Mouse (Mus musculus) heart, postnatal 0 days (tissue): ENCODE results near the gene Pagr1b. TPM values are rescaled to one million over a fixed set of nuclear protein-coding genes. Genes with fewer than 3 reads are reported as not detected.

Experiments used
- ATAC-seq: fragments of 200-750 bp; cut with Nextera tagmentation; 2 replicates; pipeline ENCODE4 v1.8.0; 2017; ENCODE audit warnings: low read depth, moderate number of reproducible peaks, moderate library complexity; ENCODE audit not compliant: insufficient read depth
- DNase-seq: peaks from one replicate; pipeline ENCODE4 v3.0.0-alpha.2; 2016; ENCODE audit warnings: low spot score
- H3K27ac ChIP-seq: fragments of 300-500 bp; sonication (generic); 2 replicates; pipeline ENCODE4 v1.5.1; 2014; ENCODE audit warnings: low read depth, mild to moderate bottlenecking
- H3K27me3 ChIP-seq: fragments of 300-500 bp; sonication (generic); 2 replicates; pipeline ENCODE4 v1.6.1; 2014; ENCODE audit warnings: low read length, mixed read lengths; ENCODE audit not compliant: control insufficient read depth, insufficient read depth
- H3K36me3 ChIP-seq: fragments of 300-500 bp; sonication (generic); replicated peaks from 2 replicates; pipeline ENCODE4 v1.6.1; 2014; ENCODE audit warnings: low read length, mixed read lengths; ENCODE audit not compliant: control insufficient read depth, insufficient read depth
- H3K4me1 ChIP-seq: fragments of 300-500 bp; sonication (generic); 2 replicates; pipeline ENCODE4 v1.6.1; 2014; ENCODE audit warnings: antibody characterized with exemption; ENCODE audit not compliant: control insufficient read depth, insufficient read depth
- H3K4me2 ChIP-seq: fragments of 300-500 bp; sonication (generic); 2 replicates; pipeline ENCODE4 v1.6.1; 2014; ENCODE audit warnings: low read depth, mild to moderate bottlenecking, low read length, moderate library complexity
- H3K4me3 ChIP-seq: fragments of 300-500 bp; sonication (generic); 2 replicates; pipeline ENCODE4 v1.5.1; 2014; ENCODE audit warnings: low read depth, low read length
- H3K9ac ChIP-seq: fragments of 300-500 bp; sonication (generic); replicated peaks from 2 replicates; pipeline ENCODE4 v1.6.1; 2014; ENCODE audit warnings: low read depth, low read length, mixed read lengths
- H3K9me3 ChIP-seq: fragments of 300-500 bp; sonication (generic); replicated peaks from 2 replicates; pipeline ENCODE4 v1.6.1; 2016; ENCODE audit warnings: low read length; ENCODE audit not compliant: control insufficient read depth
- CTCF ChIP-seq: IDR thresholded peaks from 2 replicates; pipeline ENCODE4 v1.5.1; 2016; ENCODE audit warnings: antibody characterized with exemption, control low read depth, low read depth
- EP300 ChIP-seq: IDR thresholded peaks from 2 replicates; pipeline ENCODE4 v1.6.1; 2016; ENCODE audit warnings: antibody characterized with exemption, low read depth
- WGBS: fragments of 180-500 bp; shearing (Covaris S2); extraction: QIAGEN DNeasy Blood & Tissue Kit; methylation state at CpG from one replicate; pipeline ENCODE4 v1.1.7; 2014; 5-methylcytosine and 5-hydroxymethylcytosine counted together
- polyA plus RNA-seq: library from polyadenylated mRNA; unstranded; fragments of >200 nt; fragmentation: Nextera tagmentation; extraction: Ambion mirVana; gene quantifications from 2 replicates; pipeline ENCODE4 v1.2.1, GENCODE M21; 2015
- total RNA-seq: library from RNA; depleted of rRNA; stranded (reverse); fragments of >200 nt; gene quantifications from 2 replicates; pipeline ENCODE4 v1.2.3, GENCODE M21; 2014; ENCODE audit warnings: low replicate concordance

The Pagr1b gene
- total and polyA plus RNA-seq, 2 experiments from 2014 or later = not detected

- H3K9me3 ChIP-seq = no peaks in the 10 kb centered on the region
- no peak overlapping the region for H3K27ac ChIP-seq
- DNase-seq (peak; percentile 16), ATAC-seq (no peak)
- H3K9ac ChIP-seq = no peak overlapping the region
- WGBS = 30% methylated on average over 19 of the region's 19 CpGs
- H3K27me3 ChIP-seq = peaks cover 13% of the 10 kb centered on the region
- H3K4me3 ChIP-seq = no peak overlapping the region
- no peaks in the 10 kb centered on the region for H3K36me3 ChIP-seq
- TF ChIP-seq CTCF = peak; percentile 60
- TF ChIP-seq EP300 = no peak
- H3K4me2 ChIP-seq = no peak overlapping the region
- no peaks in the 10 kb centered on the region for H3K4me1 ChIP-seq
These were observed 52.6 kb downstream of the Pagr1b start for GRCm38 (mm10) chr7:126963548-126964286.

DNA sequence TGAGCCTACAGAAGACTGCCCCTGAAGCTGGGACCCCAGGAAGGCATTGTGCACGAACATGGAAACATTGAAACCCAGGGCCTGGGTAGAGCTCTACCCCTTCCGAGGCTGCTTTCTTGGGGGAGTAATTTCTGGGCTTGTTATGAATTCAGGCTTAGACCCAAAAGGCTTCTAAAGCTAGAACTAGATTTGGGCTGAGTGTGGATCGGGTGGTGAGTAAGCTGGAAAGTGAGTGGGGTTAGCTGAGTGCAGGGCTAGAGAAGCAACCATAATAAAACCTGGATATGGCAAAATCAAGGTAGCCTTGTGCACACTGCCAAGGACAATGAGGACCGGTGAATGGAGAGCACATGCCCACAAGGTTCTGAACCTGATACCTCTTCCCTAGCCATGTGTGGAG lies 54.3 kb downstream of the Pagr1b start:
- H3K36me3 ChIP-seq = no peaks in the 10 kb centered on the region
- H3K4me2 ChIP-seq = no peak overlapping the region
- 74% methylated on average over 4 of the region's 4 CpGs for WGBS
- H3K27me3 ChIP-seq = peaks cover 13% of the 10 kb centered on the region
- H3K4me3 ChIP-seq = no peak overlapping the region
- DNase-seq (no peak), ATAC-seq (no peak)
- no peaks in the 10 kb centered on the region for H3K9me3 ChIP-seq
- TF ChIP-seq EP300 = no peak
- TF ChIP-seq CTCF = no peak
- no peaks in the 10 kb centered on the region for H3K4me1 ChIP-seq
- H3K27ac ChIP-seq = no peak overlapping the region
- H3K9ac ChIP-seq = no peak overlapping the region

DNA sequence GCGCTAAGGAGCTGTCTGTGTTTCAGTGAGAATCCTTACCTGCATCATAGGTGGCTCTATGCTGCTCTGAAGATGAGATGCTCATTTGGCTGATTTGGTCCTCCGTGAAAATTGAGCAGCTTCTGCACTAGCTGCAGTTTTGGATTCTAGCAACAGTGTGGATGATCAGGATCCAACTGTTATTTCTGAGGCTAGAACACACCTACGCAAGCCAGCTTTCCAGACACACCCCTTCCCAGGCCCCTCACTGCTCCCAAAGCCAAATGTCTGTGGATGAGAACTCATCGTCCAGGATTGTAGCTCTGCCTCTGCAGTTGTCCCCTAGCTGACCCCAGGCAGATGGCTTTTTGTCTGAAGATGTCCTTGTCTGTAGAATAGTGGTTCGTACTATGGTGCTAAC lies 55.2 kb downstream of the Pagr1b start:
- Histone ChIP-seq H3K9ac (no peak overlapping the region), H3K9me3 (no peaks in the 10 kb centered on the region), H3K4me3 (no peak overlapping the region), H3K36me3 (no peaks in the 10 kb centered on the region), H3K27me3 (peaks cover 13% of the 10 kb centered on the region), H3K4me1 (no peaks in the 10 kb centered on the region), H3K27ac (no peak overlapping the region), H3K4me2 (no peak overlapping the region)
- ATAC-seq (no peak), DNase-seq (no peak)
- 72% methylated on average over 5 of the region's 5 CpGs for WGBS
- TF ChIP-seq EP300 (no peak), CTCF (no peak)

DNA sequence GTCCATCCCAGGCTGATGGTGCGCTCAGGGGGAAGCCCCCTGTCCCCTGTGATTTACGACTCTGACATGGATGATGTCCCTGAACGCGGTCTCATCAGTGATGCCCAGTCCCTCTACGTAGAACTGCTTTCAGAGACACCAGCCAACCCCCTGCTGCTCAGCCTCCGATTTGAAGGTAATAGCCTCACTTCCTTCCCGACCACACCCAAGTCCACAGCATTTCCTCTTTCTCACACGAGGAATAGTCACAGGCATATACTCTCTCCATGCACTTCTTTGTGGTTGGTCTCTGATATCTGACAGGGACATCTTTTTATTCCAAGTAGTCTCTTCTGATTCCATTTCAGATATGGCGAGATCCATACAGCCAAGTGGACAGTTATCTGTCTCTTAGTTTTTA lies 56.5 kb downstream of the Pagr1b start:
- no peak for ATAC-seq
- no peak for DNase-seq

DNA sequence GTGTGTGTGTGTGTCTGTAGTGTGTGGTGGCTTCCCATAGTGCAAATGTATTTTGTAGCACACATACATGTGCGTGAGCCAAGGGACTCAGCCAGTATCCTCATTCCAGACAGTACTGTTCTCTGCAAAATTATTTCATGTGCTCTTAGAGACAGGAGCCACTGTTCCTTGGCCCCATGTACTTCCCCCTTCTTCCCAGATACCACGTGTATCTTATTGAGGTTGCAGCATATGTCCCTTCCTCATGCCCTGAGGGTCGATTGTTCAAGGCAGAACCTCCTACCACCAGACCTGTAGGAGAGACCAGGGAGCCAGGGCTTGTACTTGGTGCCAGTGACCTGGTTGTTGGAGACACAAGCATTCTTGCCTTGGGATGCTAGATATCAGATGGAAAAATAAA lies 61.2 kb downstream of the Pagr1b start:
- H3K36me3 ChIP-seq = no peaks in the 10 kb centered on the region
- WGBS = 49% methylated on average over 3 of the region's 3 CpGs
- no peak overlapping the region for H3K4me3 ChIP-seq
- H3K9ac ChIP-seq = no peak overlapping the region
- H3K27ac ChIP-seq = no peak overlapping the region
- H3K4me2 ChIP-seq = no peak overlapping the region
- TF ChIP-seq EP300 (no peak), CTCF (no peak)
- peaks cover 8% of the 10 kb centered on the region for H3K4me1 ChIP-seq
- no peak for ATAC-seq
- H3K9me3 ChIP-seq = no peaks in the 10 kb centered on the region
- DNase-seq = no peak
- H3K27me3 ChIP-seq = peaks cover 19% of the 10 kb centered on the region

More for the DNA sequence above, 56.5 kb downstream of the Pagr1b start:
- H3K4me3 ChIP-seq = no peak overlapping the region
- no peaks in the 10 kb centered on the region for H3K4me1 ChIP-seq
- peaks cover 13% of the 10 kb centered on the region for H3K27me3 ChIP-seq
- no peak overlapping the region for H3K4me2 ChIP-seq
- H3K9ac ChIP-seq = no peak overlapping the region
- WGBS = 59% methylated on average over 9 of the region's 9 CpGs
- no peak overlapping the region for H3K27ac ChIP-seq
- no peaks in the 10 kb centered on the region for H3K36me3 ChIP-seq
- no peak for TF ChIP-seq EP300
- no peak for TF ChIP-seq CTCF
- H3K9me3 ChIP-seq = no peaks in the 10 kb centered on the region

- TF ChIP-seq EP300 (no peak), CTCF (no peak)
- 0% methylated on average over 7 of the region's 8 CpGs for WGBS
These were observed 63.6 kb downstream of the Pagr1b start for GRCm38 (mm10) chr7:126952646-126953045.

More at GRCm38 (mm10) chr7:126952646-126953045, 63.6 kb downstream of the Pagr1b start:
- H3K4me3 ChIP-seq = no peak overlapping the region
- no peak overlapping the region for H3K9ac ChIP-seq
- H3K4me2 ChIP-seq = no peak overlapping the region
- ATAC-seq (no peak), DNase-seq (no peak)
- H3K36me3 ChIP-seq = no peaks in the 10 kb centered on the region
- no peaks in the 10 kb centered on the region for H3K9me3 ChIP-seq
- H3K27me3 ChIP-seq = peaks cover 26% of the 10 kb centered on the region
- peaks cover 15% of the 10 kb centered on the region for H3K4me1 ChIP-seq
- no peak overlapping the region for H3K27ac ChIP-seq
